Mouse (Mus musculus) hindbrain, postnatal 0 days (tissue): ENCODE results near the gene Tyw3. TPM values are rescaled to one million over a fixed set of nuclear protein-coding genes. Genes with fewer than 3 reads are reported as not detected.
A peak's percentile ranks its signal among the peaks of the same experiment; 100 is the strongest.

ENCODE experiments used
- ATAC-seq: fragments of 200-750 bp; cut with Nextera tagmentation; 2 replicates; pipeline ENCODE4 v1.8.0; 2017; ENCODE audit warnings: mild to moderate bottlenecking, moderate TSS enrichment, moderate library complexity
- DNase-seq: peaks from one replicate; pipeline ENCODE4 v3.0.0-alpha.2; 2015; ENCODE audit warnings: low spot score
- H3K27ac ChIP-seq: fragments of 300-500 bp; sonication (generic); 2 replicates; pipeline ENCODE4 v1.5.1; 2014; ENCODE audit warnings: mild to moderate bottlenecking
- H3K27me3 ChIP-seq: fragments of 300-500 bp; sonication (generic); 2 replicates; pipeline ENCODE4 v1.6.1; 2014; ENCODE audit warnings: low read length, mixed read lengths; ENCODE audit not compliant: insufficient read depth
- H3K36me3 ChIP-seq: fragments of 300-500 bp; sonication (generic); 2 replicates; pipeline ENCODE4 v1.6.1; 2014; ENCODE audit warnings: low read length, mixed read lengths; ENCODE audit not compliant: insufficient read depth
- H3K4me1 ChIP-seq: fragments of 300-500 bp; sonication (generic); 2 replicates; pipeline ENCODE4 v1.6.1; 2014; ENCODE audit warnings: antibody characterized with exemption, low read length, mixed read lengths; ENCODE audit not compliant: insufficient read depth
- H3K4me2 ChIP-seq: fragments of 300-500 bp; sonication (generic); 2 replicates; pipeline ENCODE4 v1.6.1; 2014; ENCODE audit warnings: low read depth, mild to moderate bottlenecking, low read length, moderate library complexity, mixed read lengths
- H3K4me3 ChIP-seq: fragments of 300-500 bp; sonication (generic); 2 replicates; pipeline ENCODE4 v1.5.1; 2014; ENCODE audit warnings: low read length
- H3K9ac ChIP-seq: fragments of 300-500 bp; sonication (generic); replicated peaks from 2 replicates; pipeline ENCODE4 v1.6.1; 2014; ENCODE audit warnings: mild to moderate bottlenecking, low read length, moderate library complexity, mixed read lengths
- H3K9me3 ChIP-seq: fragments of 300-500 bp; sonication (generic); 2 replicates; pipeline ENCODE4 v1.6.1; 2016; ENCODE audit warnings: low read length, mixed read lengths
- CTCF ChIP-seq: IDR thresholded peaks from 2 replicates; pipeline ENCODE4 v1.5.1; 2016; ENCODE audit warnings: antibody characterized with exemption, control low read depth, low read depth
- WGBS: fragments of 180-500 bp; shearing (Covaris S2); extraction: QIAGEN DNeasy Blood & Tissue Kit; methylation state at CpG from one replicate; pipeline ENCODE4 v1.1.7; 2014; 5-methylcytosine and 5-hydroxymethylcytosine counted together
- polyA plus RNA-seq: library from polyadenylated mRNA; unstranded; fragments of >200 nt; fragmentation: Nextera tagmentation; extraction: Ambion mirVana; gene quantifications from 2 replicates; pipeline ENCODE4 v1.2.1, GENCODE M21; 2015
- total RNA-seq: library from RNA; depleted of rRNA; stranded (reverse); fragments of >200 nt; gene quantifications from 2 replicates; pipeline ENCODE4 v1.2.3, GENCODE M21; 2014

Gene Tyw3
- total and polyA plus RNA-seq, 2 experiments from 2014 or later = 8.1 to 21.4 TPM

DNA sequence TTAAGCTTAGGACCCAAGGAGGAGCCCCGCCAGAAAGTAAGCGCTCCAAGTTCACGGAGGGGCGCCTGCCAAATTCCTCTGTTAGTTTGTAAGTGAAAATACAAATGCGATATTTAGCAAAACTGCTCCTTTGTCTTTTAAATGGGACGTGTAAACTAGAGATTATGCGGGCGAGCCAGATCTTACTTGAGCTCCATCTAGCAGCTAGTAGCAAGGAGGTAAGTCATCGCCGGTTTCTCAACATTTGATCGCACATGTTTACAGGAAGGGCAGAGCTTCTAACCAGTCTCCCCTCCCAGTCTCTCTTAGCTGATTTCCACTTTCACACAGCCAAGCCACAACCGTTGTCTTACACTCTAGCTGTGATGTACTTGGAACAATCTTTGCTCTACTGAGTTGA, 26.1 kb downstream of the Tyw3 start:
- no peak for TF ChIP-seq CTCF
- 6% methylated on average over 12 of the region's 12 CpGs for WGBS
- no peak overlapping the region for H3K27ac ChIP-seq
- DNase-seq (peak; percentile 32), ATAC-seq (no peak)
- no peak overlapping the region for H3K9ac ChIP-seq
- H3K4me3 ChIP-seq = peak overlapping the region; percentile 23; the same call in 1 of the 2 replicates
- no peaks in the 10 kb centered on the region for H3K36me3 ChIP-seq
- no peaks in the 10 kb centered on the region; the same call in 1 of the 2 replicates for H3K27me3 ChIP-seq
- H3K4me2 ChIP-seq = peak overlapping the region; percentile 54
- no peaks in the 10 kb centered on the region for H3K4me1 ChIP-seq
- H3K9me3 ChIP-seq = no peaks in the 10 kb centered on the region

DNA sequence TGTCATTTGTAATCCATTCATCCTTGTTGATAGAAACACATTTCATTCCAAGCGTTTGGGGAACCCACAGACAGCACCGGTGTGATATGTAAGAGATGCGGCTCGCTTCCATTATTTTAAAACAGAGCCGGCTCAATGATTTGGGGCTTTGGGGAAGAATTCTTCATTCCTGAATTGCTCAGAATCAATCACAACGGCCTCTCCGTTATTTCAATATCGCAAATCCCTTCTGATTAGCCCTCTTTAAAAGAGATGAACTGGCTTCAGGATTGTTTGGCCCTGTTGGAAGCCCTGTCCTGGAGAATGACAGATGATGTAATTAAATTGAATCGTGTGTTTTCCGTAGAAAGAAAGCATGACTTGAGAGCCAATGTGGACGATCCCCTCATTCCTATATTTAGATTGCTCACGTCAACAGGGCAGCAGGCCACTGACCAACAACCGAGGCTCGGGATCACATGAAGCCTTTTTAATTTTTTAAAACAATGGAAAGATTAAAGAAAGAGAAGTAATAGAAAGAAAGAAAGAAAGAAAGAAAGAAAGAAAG, 26.8 kb downstream of the Tyw3 start:
- H3K9me3 ChIP-seq = no peaks in the 10 kb centered on the region
- ATAC-seq = no peak
- no peak overlapping the region; the same call in 1 of the 2 replicates for H3K4me3 ChIP-seq
- DNase-seq = no peak
- 26% methylated on average over 14 of the region's 14 CpGs for WGBS
- H3K27ac ChIP-seq = no peak overlapping the region
- H3K9ac ChIP-seq = no peak overlapping the region
- no peaks in the 10 kb centered on the region for H3K36me3 ChIP-seq
- no peaks in the 10 kb centered on the region; the same call in 1 of the 2 replicates for H3K27me3 ChIP-seq
- H3K4me1 ChIP-seq = no peaks in the 10 kb centered on the region
- peak overlapping the region; percentile 54 for H3K4me2 ChIP-seq
- no peak for TF ChIP-seq CTCF

DNA sequence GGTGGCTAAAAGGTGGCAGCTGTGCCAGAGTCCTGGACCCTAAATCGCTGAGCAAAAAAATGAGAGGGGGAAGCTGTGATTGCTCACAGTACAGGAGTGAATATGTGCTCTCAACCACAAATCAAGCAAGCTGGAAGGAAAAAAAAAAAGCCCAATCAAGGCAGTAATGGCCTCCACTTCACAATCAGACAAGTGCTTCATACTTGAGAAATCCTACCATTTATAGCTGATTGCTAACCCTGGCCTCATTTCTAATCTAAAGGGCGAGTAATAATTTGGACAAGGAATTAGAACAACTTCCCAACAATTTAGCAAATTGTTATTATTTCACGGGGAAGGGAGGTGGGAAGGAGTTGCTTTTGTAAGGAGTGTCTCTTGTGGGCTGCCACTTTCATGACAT, 31.5 kb downstream of the Tyw3 start:
- H3K27ac ChIP-seq = no peak overlapping the region
- TF ChIP-seq CTCF = no peak
- H3K4me2 ChIP-seq = no peak overlapping the region
- H3K9me3 ChIP-seq = no peaks in the 10 kb centered on the region
- DNase-seq (no peak), ATAC-seq (no peak)
- H3K4me1 ChIP-seq = no peaks in the 10 kb centered on the region
- no peak overlapping the region for H3K4me3 ChIP-seq
- no peaks in the 10 kb centered on the region for H3K27me3 ChIP-seq
- 77% methylated on average over 3 of the region's 3 CpGs for WGBS
- H3K9ac ChIP-seq = no peak overlapping the region
- no peaks in the 10 kb centered on the region for H3K36me3 ChIP-seq

DNA sequence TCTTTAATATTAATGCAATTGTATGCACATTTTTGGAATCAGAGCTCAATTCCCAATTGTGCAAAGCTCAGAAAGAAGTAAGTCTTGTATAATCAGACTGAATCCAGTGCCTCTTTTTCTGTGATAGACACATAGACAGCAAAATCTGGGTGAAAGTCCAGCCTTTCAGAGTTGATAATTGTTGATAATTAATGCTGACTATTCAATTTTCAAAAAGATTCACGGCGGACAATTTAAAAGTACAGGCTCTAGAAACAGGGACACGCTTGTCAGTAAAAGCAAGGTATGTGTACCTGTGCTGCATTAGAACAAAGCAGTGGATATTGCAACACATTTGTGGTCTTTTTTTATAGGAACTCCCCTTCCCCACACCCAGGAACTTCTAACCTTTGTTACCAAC, 34.7 kb downstream of the Tyw3 start:
- Histone ChIP-seq H3K4me3 (no peak overlapping the region), H3K9me3 (no peaks in the 10 kb centered on the region), H3K9ac (no peak overlapping the region), H3K27me3 (no peaks in the 10 kb centered on the region), H3K36me3 (no peaks in the 10 kb centered on the region), H3K4me2 (no peak overlapping the region), H3K4me1 (no peaks in the 10 kb centered on the region), H3K27ac (no peak overlapping the region)
- ATAC-seq = no peak
- no peak for TF ChIP-seq CTCF
- DNase-seq = no peak
- 94% methylated on average over 3 of the region's 3 CpGs for WGBS

- Histone ChIP-seq H3K9ac (no peak overlapping the region), H3K4me2 (no peak overlapping the region), H3K27me3 (no peaks in the 10 kb centered on the region), H3K9me3 (no peaks in the 10 kb centered on the region), H3K4me1 (0 out of 2 replicates have a peak, but pooled peaks cover 2% of the 10 kb centered on the region), H3K36me3 (no peaks in the 10 kb centered on the region), H3K27ac (no peak overlapping the region), H3K4me3 (no peak overlapping the region)
- ATAC-seq = no peak
- no peak for DNase-seq
- TF ChIP-seq CTCF = no peak
- 32% methylated on average over 5 of the region's 5 CpGs for WGBS
Measured at GRCm38 (mm10) chr3:154551035-154551411, 45.9 kb downstream of the Tyw3 start.

DNA sequence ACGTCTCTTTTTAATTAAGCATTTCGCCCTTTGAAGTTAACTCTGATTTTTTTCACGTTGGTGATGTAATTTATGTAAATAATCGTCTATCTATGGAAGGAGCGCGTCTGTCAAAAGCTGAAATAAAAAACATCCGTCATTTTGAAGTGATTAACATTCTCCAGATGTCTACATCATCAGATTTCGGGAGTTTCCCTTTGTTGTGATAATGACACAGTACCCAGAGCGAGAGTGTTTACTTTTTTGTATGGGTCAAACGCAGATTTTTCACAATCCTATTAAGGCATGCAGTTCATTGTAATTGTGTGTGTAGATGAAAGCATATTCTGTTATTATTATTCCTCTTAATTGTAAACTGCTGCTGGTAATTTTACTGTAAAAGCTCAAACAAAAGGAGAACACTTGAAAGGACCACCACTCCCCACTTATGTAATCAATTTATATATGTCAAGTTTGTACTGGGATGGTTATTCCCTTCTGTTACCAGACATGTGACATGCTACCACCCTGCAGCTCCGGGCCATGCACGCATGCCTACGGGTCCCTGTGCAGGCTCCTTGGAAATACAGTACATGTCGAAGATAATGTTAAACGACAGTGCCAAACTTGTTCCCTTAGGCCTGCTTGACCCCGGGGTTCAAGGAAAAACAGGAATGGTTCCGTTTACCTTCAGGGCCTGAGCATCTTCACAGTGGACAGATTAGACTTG, 46.4 kb downstream of the Tyw3 start:
- Histone ChIP-seq H3K4me2 (no peak overlapping the region), H3K4me3 (no peak overlapping the region), H3K36me3 (no peaks in the 10 kb centered on the region), H3K4me1 (0 out of 2 replicates have a peak, but pooled peaks cover 2% of the 10 kb centered on the region), H3K27ac (no peak overlapping the region), H3K27me3 (no peaks in the 10 kb centered on the region), H3K9ac (no peak overlapping the region), H3K9me3 (no peaks in the 10 kb centered on the region)
- ATAC-seq (no peak), DNase-seq (no peak)
- TF ChIP-seq CTCF = no peak
- WGBS = 25% methylated on average over 17 of the region's 17 CpGs

- Histone ChIP-seq H3K27ac (no peak overlapping the region), H3K4me1 (0 out of 2 replicates have a peak, but pooled peaks cover 2% of the 10 kb centered on the region), H3K9me3 (no peaks in the 10 kb centered on the region), H3K4me2 (no peak overlapping the region), H3K36me3 (no peaks in the 10 kb centered on the region), H3K4me3 (no peak overlapping the region), H3K9ac (no peak overlapping the region), H3K27me3 (no peaks in the 10 kb centered on the region)
- WGBS = 39% methylated on average over 8 of the region's 8 CpGs
- ATAC-seq = no peak
- TF ChIP-seq CTCF = no peak
- DNase-seq = no peak
Measured at GRCm38 (mm10) chr3:154548868-154549301, 48.0 kb downstream of the Tyw3 start.
